Mouse (Mus musculus): ENCODE measurements around the gene Aktip. TPM values are rescaled to one million over a fixed set of nuclear protein-coding genes. Genes with fewer than 3 reads are reported as not detected.

Aktip gene
- polyA plus RNA-seq, 1 experiment from 2014 or later: 39.7 TPM

DNA sequence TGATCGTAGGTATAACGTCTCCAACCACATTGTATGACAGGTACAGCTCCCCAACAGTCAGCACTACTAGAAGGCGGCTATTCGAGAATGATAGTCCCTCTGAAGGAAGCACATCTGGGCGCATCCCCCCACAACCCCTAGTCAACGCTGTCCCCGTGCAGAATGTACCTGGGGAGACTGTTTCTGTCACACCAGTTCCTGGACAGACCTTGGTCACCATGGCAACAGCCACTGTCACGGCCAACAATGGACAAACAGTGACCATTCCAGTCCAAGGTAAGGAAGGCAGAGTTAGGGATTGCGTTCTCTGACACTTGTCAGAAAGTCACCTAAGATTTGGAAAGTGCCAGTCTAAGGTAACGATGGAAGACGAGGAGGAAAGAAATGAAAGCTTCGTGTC lies 93.5 kb downstream of the Aktip start:
- Histone ChIP-seq H3K27me3 (ENCODE audit: low read depth, poor library complexity, severe bottlenecking) (no peaks in the 10 kb centered on the region), H3K9me3 (replicated peaks) (no peaks in the 10 kb centered on the region), H3K4me3 (no peak overlapping the region), H3K4me1 (no peaks in the 10 kb centered on the region), H3K27ac (no peak overlapping the region), H3K36me3 (peaks cover 19% of the 10 kb centered on the region)
- 92% methylated on average over 12 of the region's 12 CpGs for WGBS
- DNase-seq (ENCODE audit: low spot score): no peak

DNA sequence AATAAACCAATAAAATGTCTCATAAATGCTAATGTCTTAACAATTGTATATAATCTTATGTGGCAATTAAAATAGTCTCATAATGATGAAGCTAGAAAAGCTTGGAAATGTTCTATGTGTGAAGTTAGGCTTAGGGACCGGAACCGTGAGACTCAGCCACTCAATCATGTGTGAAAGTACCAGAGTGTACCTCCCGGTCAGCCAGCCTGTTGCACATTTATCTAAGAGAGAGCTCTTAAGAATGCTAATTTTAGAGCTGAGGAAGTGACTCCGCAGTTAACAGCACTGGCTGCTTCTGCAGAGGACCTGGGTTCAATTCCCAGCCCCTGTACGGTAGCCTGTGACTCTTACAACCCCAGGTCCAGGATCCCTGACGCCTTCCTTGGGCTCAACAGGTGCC lies 101.7 kb downstream of the Aktip start:
- H3K27me3 ChIP-seq (ENCODE audit: low read depth, poor library complexity, severe bottlenecking): no peaks in the 10 kb centered on the region
- peaks cover 22% of the 10 kb centered on the region for H3K36me3 ChIP-seq

DNA sequence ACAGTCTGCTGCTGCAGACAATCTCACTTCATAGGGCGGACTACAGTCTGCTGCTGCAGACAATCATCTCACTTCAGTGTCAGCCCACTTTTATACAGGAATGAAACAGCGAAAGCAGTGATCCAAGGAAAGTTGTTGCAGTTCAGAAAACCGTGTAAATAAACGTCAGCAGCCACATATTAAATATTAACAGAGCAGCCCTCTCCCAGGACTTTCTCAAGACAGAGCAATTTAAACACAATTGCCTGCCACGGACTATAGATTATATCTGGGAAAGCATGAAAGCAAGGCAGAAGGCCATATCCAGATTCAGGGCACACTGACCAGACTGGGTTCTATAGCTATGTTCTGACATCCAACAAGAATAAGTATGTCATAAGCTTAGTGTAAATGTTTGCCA lies 105.6 kb downstream of the Aktip start:
- WGBS: 93% methylated on average over 5 of the region's 5 CpGs
- Histone ChIP-seq H3K4me1 (no peaks in the 10 kb centered on the region), H3K4me3 (no peak overlapping the region), H3K27ac (no peak overlapping the region), H3K27me3 (ENCODE audit: low read depth, poor library complexity, severe bottlenecking) (no peaks in the 10 kb centered on the region), H3K36me3 (peaks cover 34% of the 10 kb centered on the region), H3K9me3 (replicated peaks) (no peaks in the 10 kb centered on the region)
- no peak for DNase-seq (ENCODE audit: low spot score)

More for the DNA sequence above, 101.7 kb downstream of the Aktip start:
- 91% methylated on average over 6 of the region's 6 CpGs for WGBS
- no peak for DNase-seq (ENCODE audit: low spot score)
- no peaks in the 10 kb centered on the region for H3K4me1 ChIP-seq
- H3K4me3 ChIP-seq: no peak overlapping the region
- H3K9me3 ChIP-seq (replicated peaks): no peaks in the 10 kb centered on the region
- no peak overlapping the region for H3K27ac ChIP-seq

DNA sequence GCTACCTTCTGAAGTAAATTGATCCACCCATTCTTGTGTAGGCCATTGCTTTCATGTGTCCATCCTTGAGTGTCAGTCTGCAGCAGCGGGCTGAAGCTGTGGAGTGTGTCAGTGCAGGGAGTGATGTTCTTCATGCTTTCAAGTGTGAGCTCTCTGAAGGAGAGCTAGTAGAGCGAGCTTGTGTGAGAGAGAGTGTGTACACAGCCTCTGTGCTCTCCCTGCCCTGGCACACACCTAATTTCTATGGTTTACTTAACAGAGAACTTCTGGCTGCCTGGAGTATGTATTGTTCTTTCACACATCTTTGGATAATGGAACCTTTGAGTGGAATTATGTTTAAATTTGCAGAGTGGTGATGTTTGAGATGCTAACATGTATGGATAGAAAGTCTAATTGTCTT lies 110.2 kb downstream of the Aktip start:
- Histone ChIP-seq H3K36me3 (peaks cover 36% of the 10 kb centered on the region; the same call in 1 of the 2 replicates), H3K4me3 (no peak overlapping the region), H3K4me1 (no peaks in the 10 kb centered on the region), H3K9me3 (replicated peaks) (no peaks in the 10 kb centered on the region), H3K27me3 (ENCODE audit: low read depth, poor library complexity, severe bottlenecking) (no peaks in the 10 kb centered on the region), H3K27ac (no peak overlapping the region)
- 89% methylated on average over 2 of the region's 2 CpGs for WGBS
- no peak for DNase-seq (ENCODE audit: low spot score)

DNA sequence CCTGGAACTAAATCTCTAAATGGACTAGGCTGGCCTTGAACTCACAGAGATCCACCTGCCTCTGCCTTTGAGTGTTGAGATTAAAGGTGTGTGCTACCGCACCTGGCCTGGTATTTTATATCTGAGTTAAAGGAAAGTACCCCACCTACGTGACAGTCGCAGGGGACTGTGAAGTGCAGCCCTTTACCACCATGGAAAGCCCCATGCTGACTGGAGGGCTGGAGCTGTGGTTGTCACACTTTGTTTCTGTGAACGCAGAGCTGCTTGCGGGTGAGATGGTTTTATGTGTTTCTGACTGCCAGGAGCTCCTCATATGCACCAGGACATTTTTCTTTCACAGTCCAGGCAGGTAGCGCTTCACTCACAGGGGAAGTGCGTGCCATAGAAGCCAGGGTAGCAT lies 111.3 kb downstream of the Aktip start:
- Histone ChIP-seq H3K9me3 (replicated peaks) (no peaks in the 10 kb centered on the region), H3K4me3 (no peak overlapping the region), H3K4me1 (no peaks in the 10 kb centered on the region), H3K27me3 (ENCODE audit: low read depth, poor library complexity, severe bottlenecking) (no peaks in the 10 kb centered on the region), H3K27ac (no peak overlapping the region), H3K36me3 (peaks cover 32% of the 10 kb centered on the region; the same call in 1 of the 2 replicates)
- no peak for DNase-seq (ENCODE audit: low spot score)
- 93% methylated on average over 7 of the region's 7 CpGs for WGBS

DNA sequence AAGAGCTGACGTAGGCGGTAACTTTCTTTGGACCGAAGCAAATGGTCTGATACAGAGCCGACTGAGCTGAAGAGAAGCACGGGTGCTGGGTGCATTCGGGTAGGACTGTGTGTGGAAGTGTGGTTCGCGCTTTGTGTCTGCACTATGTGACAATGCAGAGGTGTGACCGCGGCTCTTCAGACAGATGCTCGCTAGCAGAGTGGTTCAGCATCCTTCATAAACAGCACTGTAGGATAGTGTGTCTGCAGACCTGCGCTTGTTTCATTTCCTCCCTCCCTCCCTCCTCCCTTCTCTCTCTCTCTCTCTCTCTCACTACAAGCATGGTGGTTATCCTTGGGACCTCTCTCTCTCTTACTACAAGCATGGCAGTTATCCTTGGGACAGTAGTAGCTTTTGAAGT lies 117.3 kb downstream of the Aktip start:
- peaks cover 27% of the 10 kb centered on the region for H3K36me3 ChIP-seq
- DNase-seq (ENCODE audit: low spot score): no peak
- H3K9me3 ChIP-seq (replicated peaks): no peaks in the 10 kb centered on the region
- H3K27me3 ChIP-seq (ENCODE audit: low read depth, poor library complexity, severe bottlenecking): no peaks in the 10 kb centered on the region
- no peak overlapping the region for H3K27ac ChIP-seq
- no peak overlapping the region for H3K4me3 ChIP-seq
- WGBS: 92% methylated on average over 12 of the region's 12 CpGs
- H3K4me1 ChIP-seq: no peaks in the 10 kb centered on the region

DNA sequence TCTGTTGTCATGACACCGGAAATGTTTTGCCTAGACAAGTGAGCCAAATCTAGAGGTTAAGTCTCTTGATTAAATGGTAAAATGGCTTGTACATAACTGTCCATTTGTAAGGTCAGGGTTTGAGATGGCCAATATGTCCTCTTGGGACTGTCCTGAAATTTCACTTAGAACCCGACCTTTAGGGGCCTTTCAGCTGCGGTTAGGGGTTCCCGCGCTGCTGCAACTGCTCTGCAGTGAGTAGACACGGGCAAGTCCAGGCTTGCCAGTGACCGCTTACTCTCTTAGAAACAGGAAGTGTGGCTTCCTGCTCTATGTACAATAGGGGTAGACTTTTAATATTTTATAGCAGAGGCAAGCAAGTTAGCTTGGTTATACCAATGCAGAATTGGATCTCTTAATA lies 117.9 kb downstream of the Aktip start:
- DNase-seq (ENCODE audit: low spot score): no peak
- no peaks in the 10 kb centered on the region for H3K27me3 ChIP-seq (ENCODE audit: low read depth, poor library complexity, severe bottlenecking)
- no peaks in the 10 kb centered on the region for H3K4me1 ChIP-seq
- H3K4me3 ChIP-seq: no peak overlapping the region
- WGBS: 79% methylated on average over 7 of the region's 7 CpGs
- H3K27ac ChIP-seq: no peak overlapping the region
- H3K36me3 ChIP-seq: peaks cover 24% of the 10 kb centered on the region
- no peaks in the 10 kb centered on the region for H3K9me3 ChIP-seq (replicated peaks)

DNA sequence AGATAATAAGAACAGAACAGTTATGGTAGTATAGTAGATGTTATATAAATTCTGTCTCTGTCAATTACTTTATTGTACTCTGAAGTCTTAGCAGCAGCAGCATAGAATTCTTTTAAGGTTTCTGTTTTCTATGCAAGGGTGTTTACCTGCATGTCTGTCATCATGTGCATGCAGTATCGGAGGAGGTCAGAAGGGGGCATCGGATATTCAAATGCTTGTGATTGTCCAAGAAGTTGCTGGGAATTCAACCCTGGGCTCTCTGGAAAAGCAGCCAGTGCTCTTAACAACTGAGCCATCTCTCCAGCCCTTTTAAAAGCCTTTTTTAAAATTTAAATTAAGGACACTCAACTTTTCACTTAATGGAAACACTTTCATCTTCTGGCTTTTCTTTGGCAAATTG lies 120.1 kb downstream of the Aktip start:
- no peak overlapping the region for H3K4me3 ChIP-seq
- DNase-seq (ENCODE audit: low spot score): no peak
- no peaks in the 10 kb centered on the region for H3K4me1 ChIP-seq
- H3K27ac ChIP-seq: no peak overlapping the region
- H3K36me3 ChIP-seq: peaks cover 14% of the 10 kb centered on the region
- WGBS: 95% methylated on average over 2 of the region's 2 CpGs
- no peaks in the 10 kb centered on the region for H3K27me3 ChIP-seq (ENCODE audit: low read depth, poor library complexity, severe bottlenecking)
- H3K9me3 ChIP-seq (replicated peaks): no peaks in the 10 kb centered on the region

DNA sequence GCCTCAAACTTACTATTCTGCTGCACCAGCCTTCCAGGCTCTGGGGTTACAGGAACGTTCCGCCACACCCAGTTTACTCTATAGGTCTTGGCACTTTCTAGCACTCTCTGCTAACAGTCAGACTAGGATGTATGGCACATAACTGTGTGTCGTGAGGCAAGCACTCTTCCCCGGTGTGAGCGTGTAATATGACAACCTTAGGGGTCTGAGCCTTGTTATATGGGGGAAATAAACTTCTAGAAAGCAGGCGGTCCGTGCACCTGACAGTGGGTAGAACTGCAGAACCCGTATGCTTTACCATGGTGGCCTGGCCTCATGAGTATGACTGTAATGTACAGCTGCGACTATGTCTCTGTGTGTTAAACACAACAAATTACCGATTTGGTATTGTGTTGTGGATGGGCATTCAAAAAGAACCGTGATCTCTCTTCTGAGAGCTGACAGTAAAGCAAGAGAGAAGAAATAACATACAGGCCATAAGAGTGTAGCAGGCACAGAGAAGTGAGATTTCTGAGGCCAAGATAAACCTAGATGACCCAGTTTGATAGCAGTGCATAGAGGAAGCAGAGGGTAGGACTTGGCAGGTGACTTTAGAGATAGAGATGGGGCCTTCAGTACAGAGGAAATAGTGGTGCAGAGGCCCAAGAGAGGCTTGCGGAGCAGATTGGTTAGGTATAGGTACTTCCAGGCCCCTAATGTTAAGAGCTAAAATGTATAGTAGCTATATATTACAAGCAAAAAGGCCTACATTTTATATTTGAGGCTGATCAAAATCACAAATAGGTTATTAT lies 122.5 kb downstream of the Aktip start:
- Histone ChIP-seq H3K9me3 (replicated peaks) (no peaks in the 10 kb centered on the region), H3K4me1 (no peaks in the 10 kb centered on the region), H3K27me3 (ENCODE audit: low read depth, poor library complexity, severe bottlenecking) (no peaks in the 10 kb centered on the region), H3K36me3 (peaks cover 14% of the 10 kb centered on the region), H3K27ac (no peak overlapping the region), H3K4me3 (no peak overlapping the region)
- no peak for DNase-seq (ENCODE audit: low spot score)
- 93% methylated on average over 12 of the region's 12 CpGs for WGBS

DNA sequence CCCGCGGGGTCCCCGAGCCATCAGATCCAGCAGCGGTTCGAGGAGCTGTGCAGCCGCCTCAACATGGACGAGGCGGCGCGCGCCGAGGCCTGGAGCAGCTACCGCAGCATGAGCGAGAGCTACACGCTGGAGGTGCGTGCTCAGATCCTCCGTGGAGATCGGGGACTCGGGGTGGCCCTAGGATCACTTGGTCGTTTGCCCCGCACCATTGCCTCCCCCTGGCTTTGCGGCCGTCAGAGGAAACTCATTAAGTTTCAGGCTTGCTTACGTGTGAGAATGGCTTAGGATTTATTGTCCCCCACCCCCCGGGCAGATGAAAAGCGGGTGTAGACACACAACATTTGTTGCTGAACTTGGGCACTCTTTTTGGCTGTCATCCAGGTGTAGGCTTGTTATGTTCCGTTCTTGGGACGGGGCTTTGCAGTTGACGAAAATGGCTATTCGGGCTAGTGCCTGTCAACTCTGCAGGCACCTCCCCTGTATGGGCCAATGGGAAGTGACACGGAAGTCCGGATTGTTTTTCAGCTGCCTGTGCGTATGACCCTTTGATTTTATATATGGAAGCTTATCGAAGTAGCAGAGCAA lies 129.4 kb downstream of the Aktip start:
- peak; percentile 66 for DNase-seq (ENCODE audit: low spot score)
- WGBS: under 1% methylated on average over 34 of the region's 34 CpGs
- peak overlapping the region; percentile 93 for H3K4me3 ChIP-seq

DNA sequence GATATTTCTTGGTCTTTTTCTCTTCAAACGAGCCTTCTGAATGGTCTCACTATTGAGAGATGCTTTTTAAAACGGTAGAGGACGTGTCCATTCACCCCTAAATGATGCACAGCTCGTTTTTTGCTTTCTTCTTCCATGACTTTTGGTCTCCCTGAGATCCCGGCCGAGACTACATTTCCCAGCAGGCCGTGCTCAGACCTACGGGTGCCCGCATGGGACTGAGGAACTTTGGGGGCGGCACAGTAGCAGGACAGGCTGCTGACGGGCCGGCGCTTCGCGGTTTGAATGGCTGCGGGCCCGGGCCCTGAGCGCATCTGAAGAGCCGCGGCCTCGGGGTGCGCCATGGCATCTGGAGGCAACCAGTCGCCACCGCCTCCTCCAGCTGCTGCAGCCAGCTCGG lies 129.9 kb downstream of the Aktip start, which contains the start of gene Rbl2:
Gene Rbl2 (plus strand): TSS at position 224 of the 400 bp plus-strand sequence.
- DNase-seq (ENCODE audit: low spot score): peak; percentile 93
- Histone ChIP-seq H3K9me3 (replicated peaks) (no peaks in the 10 kb centered on the region), H3K4me3 (peak within 1 kb of the TSS; percentile 93), H3K4me1 (peaks cover 19% of the 10 kb centered on the region), H3K27me3 (ENCODE audit: low read depth, poor library complexity, severe bottlenecking) (no peaks in the 10 kb centered on the region), H3K36me3 (no peaks in the 10 kb centered on the region), H3K27ac (peak within 1 kb of the TSS; percentile 84)
- 0% methylated on average over 25 of the region's 25 CpGs for WGBS

More for the DNA sequence above, 129.4 kb downstream of the Aktip start:
- H3K9me3 ChIP-seq (replicated peaks): no peaks in the 10 kb centered on the region
- no peaks in the 10 kb centered on the region for H3K27me3 ChIP-seq (ENCODE audit: low read depth, poor library complexity, severe bottlenecking)
- no peaks in the 10 kb centered on the region for H3K36me3 ChIP-seq
- H3K4me1 ChIP-seq: peaks cover 19% of the 10 kb centered on the region
- H3K27ac ChIP-seq: peak overlapping the region; percentile 84

DNA sequence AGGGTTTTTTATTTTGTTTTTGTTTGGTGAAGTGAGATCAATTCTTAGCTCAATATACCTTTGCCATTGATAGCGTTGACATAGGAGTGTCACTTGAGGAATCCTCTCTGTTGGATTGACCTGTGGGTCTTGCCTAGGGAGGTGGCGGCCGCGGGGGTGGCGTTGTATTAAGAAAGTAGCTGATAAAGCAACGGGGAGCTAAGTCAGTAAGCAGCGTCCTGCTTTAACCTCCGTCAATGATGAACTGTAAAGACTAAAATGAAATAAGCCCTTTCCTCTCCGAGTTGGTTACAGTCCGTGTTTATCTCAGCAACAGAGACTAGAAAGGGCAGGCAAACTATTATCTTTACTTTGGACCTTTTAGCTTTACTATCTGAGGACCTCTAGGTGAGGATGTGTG lies 130.4 kb downstream of the Aktip start:
- Histone ChIP-seq H3K4me3 (peak overlapping the region; percentile 93), H3K4me1 (peaks cover 19% of the 10 kb centered on the region), H3K9me3 (replicated peaks) (no peaks in the 10 kb centered on the region), H3K27me3 (ENCODE audit: low read depth, poor library complexity, severe bottlenecking) (no peaks in the 10 kb centered on the region), H3K27ac (peak overlapping the region; percentile 84), H3K36me3 (no peaks in the 10 kb centered on the region)
- no peak for DNase-seq (ENCODE audit: low spot score)
- WGBS: 6% methylated on average over 10 of the region's 10 CpGs

DNA sequence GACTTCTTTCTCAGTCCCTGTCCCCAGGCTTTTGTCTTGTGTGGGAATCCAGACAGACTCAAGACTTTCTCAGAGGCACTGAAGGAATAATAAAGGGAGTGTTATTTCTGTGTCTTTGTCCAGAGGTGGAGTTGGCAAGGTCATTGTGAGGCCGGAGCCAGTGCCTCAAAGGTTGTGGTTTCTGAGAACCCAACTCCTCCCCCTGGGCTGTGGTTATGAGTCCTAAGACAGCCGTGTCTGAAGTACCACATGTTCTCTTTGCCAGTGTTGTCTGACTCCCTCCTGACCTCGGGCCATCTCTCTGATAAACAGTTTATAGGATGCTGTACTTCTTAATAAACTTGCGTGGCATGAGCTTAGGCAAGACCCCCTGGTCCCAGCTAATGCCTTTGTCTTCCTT lies 134.6 kb downstream of the Aktip start:
- Histone ChIP-seq H3K36me3 (no peaks in the 10 kb centered on the region), H3K27me3 (ENCODE audit: low read depth, poor library complexity, severe bottlenecking) (no peaks in the 10 kb centered on the region), H3K4me1 (peaks cover 14% of the 10 kb centered on the region), H3K27ac (no peak overlapping the region), H3K4me3 (no peak overlapping the region), H3K9me3 (replicated peaks) (no peaks in the 10 kb centered on the region)
- WGBS: 80% methylated on average over 4 of the region's 4 CpGs
- no peak for DNase-seq (ENCODE audit: low spot score)

All from limb, embryonic 10.5 days (tissue).